Mouse (Mus musculus): Measurements from ENCODE around the gene Cant1. TPM values are rescaled to one million over a fixed set of nuclear protein-coding genes. Genes with fewer than 3 reads are reported as not detected.

The Cant1 gene
- total RNA-seq, 2 experiments from 2014 or later, result 19.6 to 20.2 TPM

DNA sequence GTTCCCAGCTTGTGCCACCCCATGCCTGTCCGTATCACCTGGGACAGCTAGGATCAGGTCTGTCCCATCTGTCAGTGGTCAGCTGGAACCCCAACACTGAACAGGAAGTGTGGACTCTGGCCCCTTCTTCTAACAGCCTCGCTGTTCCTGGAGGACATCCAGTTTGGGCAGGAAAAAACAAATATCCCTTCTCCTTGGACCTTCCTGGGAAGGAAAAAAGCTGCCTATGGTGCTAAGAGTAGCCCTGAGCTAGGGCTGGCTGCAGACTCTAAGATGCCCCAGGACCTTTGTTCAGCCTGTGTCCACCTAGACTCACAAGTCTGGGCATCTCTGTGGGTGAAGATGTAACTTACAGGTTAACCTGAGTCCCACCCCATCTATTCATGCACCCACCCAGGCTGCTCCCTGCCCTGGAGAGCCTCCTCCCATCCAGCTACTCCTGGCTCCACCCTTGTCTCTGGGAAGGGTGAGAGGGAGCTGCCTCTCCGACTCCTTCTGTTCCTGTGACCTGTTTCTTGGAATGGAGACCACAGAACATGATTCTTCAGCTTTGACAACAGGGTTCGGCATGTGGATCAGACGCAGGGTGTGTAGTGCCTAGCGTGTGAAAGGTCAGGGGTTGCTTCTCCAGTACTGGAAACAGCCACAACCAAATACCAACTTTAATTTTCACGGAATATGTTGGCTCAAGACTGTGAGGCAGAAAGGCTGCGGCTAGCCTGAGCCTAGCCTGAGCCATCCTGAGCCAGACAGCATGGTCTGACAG lies 10.2 kb upstream of the Cant1 start:
- no peak for DNase-seq

DNA sequence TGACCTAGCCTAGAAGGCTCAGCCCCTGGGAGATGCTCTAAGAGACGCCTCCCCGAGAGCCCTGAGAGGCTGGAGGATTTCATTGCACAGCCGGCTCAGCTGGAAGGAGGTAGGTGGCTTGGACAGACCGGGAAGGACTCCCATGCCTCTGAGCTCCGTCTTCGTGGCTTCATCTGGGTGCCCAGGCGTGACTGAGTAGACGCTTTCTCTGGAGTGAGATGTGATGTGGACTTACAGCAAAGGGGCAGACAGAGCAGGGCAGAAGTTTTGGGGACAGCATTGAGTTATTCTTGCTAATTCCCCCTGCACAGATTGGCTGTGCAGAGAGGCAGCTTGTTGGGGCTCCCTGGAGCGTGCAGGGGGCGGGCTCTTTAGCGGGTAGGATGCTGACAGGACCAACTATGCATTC lies 9.6 kb upstream of the Cant1 start:
- peak; percentile 48 for DNase-seq

DNA sequence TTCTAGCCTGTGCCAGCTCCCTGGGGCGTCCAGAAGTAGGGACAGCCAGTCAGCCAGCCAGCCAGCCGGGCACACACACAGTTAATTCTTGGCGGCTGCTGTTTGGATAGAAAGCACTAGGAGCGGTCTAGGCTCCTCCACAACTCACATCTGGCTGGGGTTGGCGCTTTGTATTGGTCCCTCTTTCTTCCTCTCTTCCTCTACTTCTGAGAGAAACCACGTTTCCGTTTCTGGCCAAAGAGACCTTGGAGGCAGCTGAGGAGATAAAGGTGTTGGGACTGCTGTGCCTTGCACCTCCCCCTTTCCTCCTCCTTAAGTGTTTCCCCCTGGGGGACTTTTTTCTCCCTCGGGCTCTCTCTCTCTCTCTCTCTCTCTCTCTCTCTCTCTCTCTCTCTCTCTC lies 9.1 kb upstream of the Cant1 start, which contains the start of gene C1qtnf1:
TSS of gene C1qtnf1 (plus strand) at position 218 of the 400 bp plus-strand sequence.
- DNase-seq, result peak; percentile 45

DNA sequence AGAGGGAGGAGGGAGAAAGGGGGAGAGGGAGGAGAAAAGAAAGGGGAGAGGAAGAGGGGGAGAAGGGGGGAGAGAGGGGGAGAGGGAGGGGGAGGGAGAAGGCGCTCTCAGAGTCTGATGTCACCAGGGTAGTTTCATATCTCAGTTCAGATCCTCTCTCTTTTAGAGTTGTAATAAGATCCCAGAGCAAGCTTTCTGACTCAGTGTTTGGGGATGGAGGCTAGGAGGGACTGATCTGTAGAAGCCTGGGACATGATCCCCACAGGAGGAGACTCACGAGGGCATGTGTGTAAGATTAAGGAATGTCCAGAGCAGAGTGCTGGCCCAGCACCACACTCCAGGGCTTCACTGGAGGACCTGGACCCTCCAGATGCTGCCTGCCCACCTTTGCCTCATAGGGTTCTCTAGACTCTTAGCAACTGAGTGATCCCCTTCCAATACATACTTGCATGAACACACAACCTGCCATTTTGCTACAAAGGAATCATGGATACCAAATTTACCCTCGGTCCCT lies 8.4 kb upstream of the Cant1 start:
- DNase-seq, result no peak

DNA sequence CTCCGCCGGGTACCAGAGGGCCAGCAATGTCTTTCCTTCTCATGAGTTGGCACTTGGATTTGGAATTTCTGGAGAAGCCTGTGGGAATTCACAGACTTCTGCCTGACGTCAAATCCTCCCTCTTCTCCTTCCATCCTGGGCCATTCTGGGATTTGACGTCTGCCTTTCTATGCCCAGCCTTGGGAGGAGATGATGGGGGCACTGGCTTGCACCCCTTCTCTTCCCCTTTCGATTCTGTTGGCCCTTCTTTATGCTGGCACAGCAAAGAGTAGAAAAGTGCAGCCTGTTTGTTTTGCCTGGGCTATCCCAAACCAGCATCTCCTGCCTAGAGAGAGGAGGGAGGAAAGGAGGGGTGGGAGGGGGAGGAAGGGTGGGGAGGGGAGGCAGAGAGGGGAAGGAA lies 7.9 kb upstream of the Cant1 start:
- DNase-seq, result no peak

DNA sequence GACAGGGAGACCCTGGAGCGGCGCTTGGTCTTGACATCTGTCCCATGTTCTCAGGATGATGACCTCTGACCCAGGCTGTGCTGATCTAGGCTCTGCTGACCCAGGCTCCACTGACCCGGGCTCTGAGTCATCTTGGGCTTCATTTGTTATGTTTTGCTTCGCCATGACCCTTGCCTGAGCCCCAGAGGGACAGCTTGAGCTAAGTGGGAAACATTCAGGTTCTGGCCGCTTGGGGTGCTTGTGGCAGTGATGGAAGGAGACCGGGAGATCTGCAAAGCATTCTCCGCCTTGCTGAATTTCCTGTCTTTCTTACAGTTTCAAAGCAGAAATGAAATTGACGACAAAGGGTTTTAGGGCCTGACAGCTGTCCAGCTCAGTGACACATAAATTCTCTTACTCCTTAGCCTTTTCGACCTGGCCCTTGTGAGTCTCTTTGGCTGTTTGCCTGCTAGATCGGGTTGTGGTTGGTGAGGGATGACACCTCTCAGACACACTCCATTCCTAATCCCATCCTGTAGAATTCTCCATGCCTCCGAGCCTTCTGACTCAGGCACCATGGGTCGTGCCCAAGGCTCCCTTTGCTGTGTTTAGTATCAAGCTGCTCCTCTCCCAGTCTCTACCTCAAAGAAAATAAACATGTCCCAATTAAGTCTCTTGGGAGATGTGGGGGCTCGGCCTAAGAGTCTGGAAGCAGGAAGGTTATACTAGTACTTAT lies 5.9 kb upstream of the Cant1 start:
- no peak for DNase-seq

DNA sequence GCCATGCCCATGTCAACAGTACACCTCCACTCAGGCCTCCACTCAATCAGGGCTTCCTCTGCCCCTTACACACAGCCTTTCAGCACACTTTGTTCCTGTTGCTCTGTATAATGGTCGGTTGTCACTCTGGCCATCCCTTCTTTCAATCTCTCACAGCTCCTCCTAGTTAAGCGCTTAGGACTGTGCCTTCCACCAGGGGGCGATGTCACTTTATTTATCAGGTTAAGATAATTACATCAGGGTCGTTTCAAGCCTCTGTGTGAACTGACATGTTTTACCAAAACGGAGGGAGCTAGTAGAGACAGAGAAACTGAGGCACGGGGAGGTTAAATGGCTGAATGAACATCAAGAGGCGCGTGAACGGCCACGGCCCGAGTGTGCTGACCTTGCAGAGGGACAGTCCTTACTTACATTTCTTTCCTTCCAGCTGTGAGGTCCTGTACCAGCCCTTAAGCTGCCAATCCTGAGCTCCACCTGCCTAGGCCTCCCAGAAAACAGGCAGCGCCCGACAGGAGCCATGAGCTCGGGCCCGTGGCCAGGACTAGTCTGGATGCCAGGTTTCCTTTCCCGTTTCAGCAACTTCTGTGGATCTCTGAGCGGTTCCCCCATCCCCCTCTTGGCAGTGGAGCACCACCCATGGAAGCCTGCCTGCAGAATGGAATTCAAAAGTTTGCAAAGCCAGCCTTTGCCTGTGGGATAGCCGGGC lies 4.5 kb upstream of the Cant1 start:
- peak; percentile 88 for DNase-seq

DNA sequence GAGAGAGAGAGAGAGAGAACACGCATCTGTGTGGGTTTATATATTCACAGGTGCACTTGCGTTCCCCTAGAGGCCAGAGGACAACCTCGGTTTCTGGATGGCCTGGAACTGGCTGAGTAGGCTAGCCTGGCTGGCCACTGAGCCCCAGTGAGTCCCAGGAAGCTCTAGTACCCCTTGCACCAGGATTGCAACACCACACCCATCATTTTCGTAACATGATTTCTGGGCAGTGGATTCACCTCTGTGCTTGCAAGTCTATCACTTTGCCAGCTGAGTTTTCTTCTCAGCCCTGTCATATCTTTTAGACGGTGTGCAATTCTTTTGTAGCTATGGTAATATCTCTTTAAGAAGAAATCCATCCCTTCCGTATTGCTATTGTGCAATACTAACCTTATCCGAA lies 1.4 kb upstream of the Cant1 start:
- no peak for DNase-seq

DNA sequence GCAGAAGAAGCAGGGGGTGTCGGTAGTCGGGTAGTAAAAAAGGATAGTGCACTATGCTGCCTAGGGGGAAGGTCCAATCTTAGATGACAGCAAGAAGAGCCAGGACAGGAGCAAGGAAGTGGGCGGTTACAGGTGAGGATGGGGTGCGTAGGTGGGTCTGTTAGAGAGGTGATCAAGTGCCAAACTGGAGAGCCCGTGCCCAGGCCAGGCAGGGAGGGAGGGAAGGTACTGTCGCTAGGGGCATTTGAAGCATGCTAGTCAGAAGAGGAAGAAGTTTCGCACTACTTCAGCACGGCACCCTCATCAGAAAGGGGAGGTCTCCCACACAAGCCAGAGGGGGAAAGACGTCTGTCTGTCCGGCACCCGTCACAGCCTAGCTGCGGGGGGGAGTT lies 448 bp downstream of the Cant1 start:
- DNase-seq, result no peak

DNA sequence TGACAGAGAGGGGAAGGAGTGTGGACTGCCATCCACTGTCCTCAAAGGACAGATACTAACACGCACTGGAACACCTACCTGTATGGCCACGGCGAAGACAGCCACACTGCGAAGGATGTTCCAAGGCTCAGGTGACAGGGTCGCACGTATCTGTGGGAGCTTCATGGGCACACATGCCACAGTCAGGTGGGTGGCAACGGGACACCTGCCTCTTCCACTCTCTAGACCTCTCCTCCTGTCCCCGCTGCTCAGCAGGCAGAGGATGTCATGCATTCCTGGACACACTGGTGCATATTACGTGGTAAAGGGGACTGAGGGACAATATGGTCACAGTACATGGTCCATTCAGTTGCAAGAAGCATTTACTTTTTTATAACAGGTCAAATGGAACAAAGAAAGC lies 1.4 kb downstream of the Cant1 start:
- no peak for DNase-seq

DNA sequence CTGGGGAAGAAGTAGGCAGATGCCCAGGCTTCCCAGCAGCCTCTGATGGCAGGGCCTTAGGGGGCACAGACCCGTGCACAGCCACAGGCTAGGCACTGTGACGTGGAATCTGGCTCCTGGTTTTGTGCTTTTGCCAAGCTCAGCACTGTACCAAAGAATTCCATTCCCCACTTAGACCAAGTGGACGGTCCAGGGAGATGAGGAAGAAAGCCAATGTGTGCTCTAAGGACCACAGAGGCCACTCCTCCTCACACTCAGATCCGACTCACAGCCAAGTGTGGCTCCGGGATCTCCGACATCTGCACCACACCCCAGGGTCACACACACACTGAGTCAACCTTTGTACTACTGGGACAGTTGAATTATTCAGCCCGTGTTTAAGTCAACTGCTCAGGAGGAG lies 2.8 kb downstream of the Cant1 start:
- DNase-seq, result no peak

DNA sequence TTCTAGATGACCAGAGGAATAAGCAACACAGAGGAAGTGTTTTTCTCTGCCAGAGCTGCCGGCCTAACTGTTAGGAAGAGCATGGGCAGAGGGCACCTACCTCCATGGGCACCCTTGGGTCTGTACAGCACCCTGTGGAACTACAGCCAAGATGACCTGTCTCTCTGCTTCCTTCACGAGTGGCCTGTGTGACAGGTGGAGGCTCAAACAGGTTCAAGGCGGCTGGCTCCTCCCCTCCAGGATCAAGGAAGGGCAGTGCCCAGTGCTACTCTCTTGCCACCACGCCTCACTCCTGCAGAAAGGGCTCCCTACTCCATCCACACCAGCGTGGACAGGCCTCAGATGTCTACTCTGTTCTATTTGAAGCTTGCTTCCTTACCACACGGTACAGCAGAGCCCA lies 3.3 kb downstream of the Cant1 start:
- DNase-seq, result no peak

DNA sequence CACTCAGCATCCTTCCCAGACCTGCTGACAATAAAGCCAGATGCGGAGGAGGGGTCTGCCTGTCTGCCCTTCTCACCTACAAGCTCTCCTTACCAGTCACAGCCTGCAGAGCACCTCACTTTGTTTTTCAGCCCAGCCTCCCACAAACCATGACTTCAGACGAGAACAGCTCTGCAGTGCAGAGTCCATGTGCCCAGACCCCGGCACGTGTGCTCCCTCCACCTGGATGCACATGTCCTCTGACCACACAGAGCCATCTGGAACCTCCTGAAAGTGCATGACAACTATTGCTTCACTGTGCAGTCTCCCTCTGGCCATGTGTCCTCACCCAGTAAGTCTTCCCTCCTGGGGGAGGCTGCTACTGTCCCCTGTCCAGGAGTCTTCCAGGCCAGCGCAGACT lies 4.6 kb downstream of the Cant1 start:
- no peak for DNase-seq

DNA sequence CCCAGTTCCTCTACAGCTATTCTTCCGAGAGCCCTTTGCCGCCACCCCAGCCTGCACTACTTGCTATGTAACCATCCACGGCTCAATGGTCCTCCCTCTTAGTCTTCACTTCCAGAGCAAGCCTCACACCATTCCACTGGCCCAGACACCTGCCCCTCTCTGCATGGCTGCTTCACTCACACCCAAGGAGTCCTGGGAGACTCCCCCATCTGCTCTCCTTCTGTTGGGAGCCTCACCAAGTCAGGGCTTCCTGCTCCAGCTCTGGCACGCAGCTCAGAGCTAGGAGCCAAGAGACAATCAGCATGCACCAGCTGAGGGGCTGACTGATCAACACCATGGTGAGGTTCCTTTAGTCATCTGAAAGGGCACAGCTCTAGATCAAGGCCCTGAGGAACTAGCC lies 5.8 kb downstream of the Cant1 start:
- no peak for DNase-seq

DNA sequence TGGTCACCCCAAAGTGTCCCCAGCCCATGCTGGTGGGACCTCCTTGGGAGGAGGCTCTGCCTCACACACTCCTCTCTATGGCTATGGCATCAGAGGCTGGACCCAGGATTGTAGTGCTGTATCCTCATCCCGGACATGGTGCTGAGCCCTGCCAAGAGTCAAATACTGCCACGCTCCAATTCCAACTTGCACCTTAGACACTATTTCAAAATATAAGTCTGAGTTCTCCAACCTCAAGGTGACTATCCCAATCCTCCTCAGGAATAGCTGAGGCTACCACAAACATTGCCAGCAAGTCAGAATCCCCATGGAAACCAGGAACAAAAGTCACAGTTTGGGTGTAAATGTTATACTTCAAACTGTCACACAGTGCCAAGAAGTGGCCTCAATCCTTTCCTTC lies 6.3 kb downstream of the Cant1 start:
- DNase-seq, result no peak

DNA sequence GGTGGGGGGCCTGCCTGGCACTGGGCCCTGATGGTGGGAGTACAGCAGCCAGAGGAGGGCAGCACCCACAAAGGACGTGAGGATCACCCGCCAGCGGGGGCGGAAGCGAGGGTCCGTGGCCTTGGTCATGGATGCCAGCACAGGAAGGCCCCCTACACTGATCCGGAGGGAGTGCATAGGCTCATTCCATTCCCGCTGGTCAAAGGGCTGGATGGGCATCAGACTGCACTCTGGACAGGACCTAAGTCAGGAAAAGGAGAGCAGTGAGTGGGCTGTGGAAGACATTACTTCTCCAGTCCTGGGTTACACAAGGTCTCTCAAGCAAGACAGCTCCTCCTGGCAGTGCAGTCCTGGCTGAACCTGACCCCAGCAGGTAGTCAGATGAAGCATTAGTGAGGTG lies 7.6 kb downstream of the Cant1 start:
- no peak for DNase-seq

DNA sequence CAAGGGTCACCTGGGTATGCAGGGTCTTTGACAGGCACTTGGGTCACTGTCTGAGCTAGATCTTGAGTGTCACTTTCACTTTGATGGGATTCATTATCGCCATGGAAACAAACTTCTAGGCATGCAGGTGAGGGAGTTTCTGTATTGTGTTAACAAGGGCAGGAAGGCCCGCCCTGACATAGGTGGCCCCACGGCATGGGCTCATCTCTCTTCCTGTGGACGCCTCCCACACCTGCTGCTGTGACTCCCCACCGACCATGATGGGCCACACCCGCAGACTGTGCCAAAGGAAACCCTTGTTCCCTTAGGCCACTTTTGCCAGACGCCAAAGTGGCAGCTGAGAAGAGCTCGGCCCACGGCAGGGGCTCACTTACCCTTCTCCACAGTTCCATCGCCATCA lies 8.4 kb downstream of the Cant1 start:
- DNase-seq, result no peak

DNA sequence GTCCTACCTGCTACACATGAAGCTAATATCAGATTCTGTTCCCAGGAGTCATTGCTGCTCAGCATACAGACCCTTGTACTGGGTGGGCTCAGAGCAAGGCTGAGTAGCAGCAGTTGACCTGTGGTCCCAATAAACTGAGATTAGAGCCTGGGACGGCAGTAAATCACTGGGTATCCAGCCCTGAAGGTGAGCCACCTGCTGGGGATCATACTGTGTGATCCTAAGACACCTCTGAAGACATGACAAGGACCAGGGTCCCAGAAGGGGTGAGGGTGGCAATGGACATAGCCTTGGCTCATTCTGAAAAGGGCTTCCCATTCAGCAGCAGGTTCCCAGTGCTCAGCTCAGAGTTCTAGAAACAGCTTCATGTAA lies 8.8 kb downstream of the Cant1 start:
- DNase-seq, result no peak

DNA sequence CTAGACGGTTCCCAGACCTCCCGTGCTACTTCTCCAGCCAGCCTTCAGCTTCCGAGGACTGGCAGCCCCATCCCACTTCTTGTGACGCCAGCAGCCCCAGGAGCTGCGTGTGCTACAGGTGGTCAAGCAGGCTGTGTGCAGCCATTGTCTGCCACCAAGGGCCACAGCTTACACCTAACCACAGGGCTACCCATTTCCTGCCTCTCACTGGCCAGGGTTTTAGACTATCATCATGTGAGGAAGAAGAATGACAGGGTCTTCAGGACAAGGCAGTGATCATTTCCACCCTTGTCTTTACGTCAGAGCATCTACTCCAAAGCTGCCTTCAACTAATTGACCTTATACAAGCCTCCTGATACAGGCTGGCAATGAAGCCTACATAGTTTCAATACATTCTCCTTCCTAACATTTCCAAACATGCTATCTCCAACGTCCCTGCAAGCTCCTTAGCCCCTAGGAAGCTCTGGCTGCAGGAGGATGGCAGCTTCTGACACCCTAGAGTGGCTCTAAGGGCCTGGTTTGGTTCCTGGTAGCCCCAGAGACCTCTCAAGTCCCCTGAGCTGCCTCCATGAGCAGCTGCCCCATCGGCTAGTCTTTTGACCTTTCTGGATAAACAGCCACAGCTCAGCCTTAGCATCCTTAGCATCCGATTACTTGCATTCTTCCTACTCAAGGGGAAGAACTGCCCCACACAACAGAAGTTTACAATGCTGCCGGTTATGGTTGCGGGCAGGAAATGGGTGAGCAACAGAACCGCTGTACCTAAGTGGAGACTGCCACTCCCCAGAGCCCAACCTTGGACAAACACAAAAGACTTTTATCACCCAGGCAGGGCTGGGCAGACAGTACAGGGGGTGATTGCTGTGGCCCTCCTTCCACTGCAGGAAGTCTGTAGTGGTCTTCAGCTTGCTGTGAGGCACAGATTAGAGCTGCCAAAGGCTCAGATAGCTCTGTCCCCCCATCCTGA lies 9.5 kb downstream of the Cant1 start:
- no peak for DNase-seq

DNA sequence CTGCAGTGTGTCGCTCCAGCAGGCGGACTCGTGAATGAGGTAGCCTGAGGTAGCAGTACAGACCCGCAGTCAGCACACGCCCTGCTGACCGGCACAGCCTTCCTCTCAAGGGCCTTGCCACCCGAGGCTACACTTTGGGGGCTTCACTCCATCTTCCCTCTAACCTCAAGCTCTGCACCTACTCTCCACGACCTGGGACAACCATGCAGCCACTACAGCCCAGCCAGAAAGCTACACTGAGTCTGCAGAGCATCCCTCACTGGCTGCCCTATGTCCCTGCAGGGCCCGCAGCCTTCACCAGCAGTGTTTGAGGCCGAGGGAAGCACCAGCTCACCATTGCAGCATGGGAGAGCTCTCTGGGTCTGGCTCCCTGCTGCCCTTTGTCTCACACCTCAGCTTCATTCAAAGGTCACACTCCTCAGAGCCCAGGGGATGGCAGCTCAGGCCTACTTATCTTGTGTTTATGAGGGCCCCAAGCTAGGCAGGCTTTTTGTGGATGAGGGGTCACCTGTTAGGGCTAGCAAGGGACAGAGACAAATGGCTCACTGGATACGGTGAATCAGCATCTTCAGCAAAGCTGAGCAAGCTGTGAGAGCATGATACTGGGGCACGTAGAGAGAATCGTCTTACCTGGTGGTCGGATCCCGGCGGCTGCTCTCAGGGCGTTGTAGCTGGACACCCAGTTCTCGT lies 10.7 kb downstream of the Cant1 start:
- no peak for DNase-seq

DNA sequence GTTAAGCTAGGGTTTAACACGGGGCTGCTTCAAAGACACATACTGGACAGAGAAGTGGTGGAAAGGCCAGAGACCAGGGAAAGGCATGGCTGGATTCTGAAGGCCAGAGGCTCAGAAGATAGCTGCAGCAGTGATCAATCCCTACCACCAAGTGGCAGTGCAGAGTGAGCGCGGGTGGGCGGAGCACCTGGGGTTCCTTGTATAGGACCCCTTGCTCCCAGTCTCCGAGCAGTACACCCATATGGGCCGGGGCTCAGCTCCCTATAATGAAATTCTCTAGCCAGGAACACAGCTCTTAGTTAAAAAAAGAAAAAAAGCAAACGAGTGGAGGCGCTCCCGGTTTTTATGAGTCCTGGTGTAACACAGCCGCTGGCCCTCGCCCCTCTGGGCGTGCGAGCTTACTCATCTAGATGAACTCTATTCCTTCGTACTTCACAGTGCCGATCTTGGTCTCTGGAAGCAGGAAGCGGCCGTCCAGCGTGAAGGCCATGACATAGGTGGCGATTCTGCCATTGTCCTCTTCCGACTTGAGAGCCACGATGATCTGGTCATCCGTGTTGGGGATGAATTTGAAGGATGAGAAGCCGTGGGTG lies 11.5 kb downstream of the Cant1 start:
- DNase-seq, result peak; percentile 79
